Mouse (Mus musculus): Measurements from ENCODE around the gene Olfr1511. TPM values are rescaled to one million over a fixed set of nuclear protein-coding genes. Genes with fewer than 3 reads are reported as not detected.

The Olfr1511 gene
- not detected in 4 replicates for total RNA-seq (2023)

DNA sequence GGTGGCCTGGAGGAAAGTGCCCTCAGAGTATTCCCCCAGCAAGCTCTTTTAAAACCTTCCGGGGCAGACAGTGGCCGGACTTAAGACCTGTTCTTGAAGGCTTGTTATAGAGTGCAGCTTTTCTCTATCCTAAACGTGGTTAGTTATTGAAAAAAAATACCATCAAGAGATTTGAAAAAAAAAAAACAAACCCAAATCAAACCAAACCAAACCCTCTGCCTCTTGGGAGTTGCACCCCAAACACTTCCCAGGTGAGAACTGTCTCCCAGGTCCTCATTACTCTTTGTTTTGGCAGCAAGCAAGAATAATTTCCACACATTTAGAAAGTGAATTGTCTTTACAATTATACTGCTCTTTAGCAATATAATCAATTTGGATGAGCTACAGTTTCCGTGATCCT is at the start of gene Olfr1511:
TSS of gene Olfr1511 (minus strand) at position 101 of the 400 bp plus-strand sequence.

DNA sequence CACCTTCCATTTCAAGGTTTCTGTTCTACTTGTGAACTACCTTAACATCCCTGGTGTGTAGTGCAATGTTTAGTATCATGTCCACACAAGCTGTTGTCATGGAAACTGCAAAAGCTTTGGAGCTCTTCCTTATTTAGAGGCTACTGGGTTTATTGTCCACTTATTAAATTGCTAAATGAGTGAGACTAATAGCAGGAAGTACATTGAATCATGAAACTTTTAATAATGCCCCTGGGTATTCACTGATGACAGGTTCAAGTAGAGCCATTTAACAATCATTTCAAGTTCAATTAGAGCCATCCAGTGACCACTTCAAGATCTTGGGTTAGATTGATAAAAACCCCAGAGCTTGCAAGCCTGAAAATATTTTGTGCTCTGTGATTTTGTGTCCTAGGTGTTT is 45.5 kb upstream of the Olfr1511 start, which contains the start of gene Olfr1509:
TSS of gene Olfr1509 (plus strand) at position 301 of the 400 bp plus-strand sequence.

DNA sequence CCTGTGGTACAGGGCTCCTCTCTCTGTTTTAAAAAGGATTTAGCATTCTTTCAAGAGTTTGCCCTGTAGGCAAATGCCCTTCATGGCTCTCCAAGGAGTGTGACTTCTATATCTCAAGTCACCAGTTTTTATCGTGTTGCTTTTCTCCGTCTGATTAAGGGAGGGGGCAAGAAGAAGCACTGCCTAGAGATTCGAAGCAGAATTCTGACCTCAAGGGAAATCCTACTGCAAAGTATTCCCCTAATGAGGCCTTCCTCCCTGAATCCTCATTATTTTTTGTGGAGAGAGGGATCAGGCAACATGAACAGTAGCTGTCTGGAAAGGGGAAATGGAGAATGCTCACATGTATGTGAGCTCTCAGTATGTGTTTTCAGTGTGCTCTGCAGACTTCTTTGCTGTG is 17.1 kb upstream of the Olfr1511 start, which contains the start of gene Olfr1510:
TSS of gene Olfr1510 (minus strand) at position 101 of the 400 bp plus-strand sequence.

DNA sequence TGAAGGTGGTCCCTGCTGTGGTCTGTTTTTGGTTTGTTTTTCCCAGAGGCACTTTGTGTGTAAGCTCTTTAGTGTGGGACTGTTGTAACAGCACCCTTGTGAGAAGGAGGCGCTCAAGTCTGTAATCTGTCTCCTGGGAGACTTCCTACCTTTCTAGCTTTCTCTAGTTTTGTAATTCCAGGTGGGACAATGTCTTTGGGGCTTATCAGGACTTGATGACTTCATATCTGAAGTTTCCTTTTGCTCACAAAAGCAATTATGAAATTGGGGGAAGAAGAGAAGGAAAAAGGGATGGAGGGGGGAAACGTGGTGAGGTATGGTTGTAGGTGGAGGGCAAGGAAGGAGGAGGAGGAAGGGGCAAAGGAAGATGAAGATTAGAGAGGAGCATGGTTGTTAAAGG is 18.1 kb downstream of the Olfr1511 start, which contains the start of gene Olfr1512:
TSS of gene Olfr1512 (minus strand) at position 101 of the 400 bp plus-strand sequence.

DNA sequence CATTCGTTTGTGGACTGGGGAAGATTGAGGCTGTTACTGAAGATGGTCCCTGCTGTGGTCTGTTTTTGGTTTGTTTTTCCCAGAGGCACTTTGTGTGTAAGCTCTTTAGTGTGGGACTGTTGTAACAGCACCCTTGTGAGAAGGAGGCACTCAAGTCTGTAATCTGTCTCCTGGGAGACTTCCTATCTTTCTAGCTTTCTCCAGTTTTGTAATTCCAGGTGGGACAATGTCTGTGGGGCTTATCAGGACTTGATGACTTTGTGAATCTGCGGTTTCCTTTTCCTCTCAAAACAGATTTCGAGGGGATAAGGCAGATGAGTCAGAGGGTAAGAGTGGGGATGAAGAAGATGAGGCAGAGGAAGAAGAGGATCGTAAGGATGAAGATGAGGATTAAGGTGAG is 40.9 kb downstream of the Olfr1511 start, which contains the start of gene Olfr1513:
TSS of gene Olfr1513 (minus strand) at position 101 of the 400 bp plus-strand sequence.

Other genes with a start within 250 kb of the Olfr1511 start
- 66.0 to 72.9 TPM (median 70.2 TPM) in 4 replicates for gene Supt16, start 200.0 kb downstream of the Olfr1511 start, total RNA-seq (2023)
- 267 to 322 TPM (median 286 TPM) in 4 replicates for gene Chd8, start 139.6 kb downstream of the Olfr1511 start, total RNA-seq (2023)
- gene Tox4, start 118.2 kb downstream of the Olfr1511 start, total RNA-seq (2023) = 115 to 127 TPM (median 121 TPM) in 4 replicates
- gene Rab2b, start 117.8 kb downstream of the Olfr1511 start, total RNA-seq (2023) = 16.9 to 24.1 TPM (median 23.4 TPM) in 4 replicates
- 58.5 to 60.9 TPM (median 60.0 TPM) in 4 replicates for gene Mettl3, start 92.3 kb downstream of the Olfr1511 start, total RNA-seq (2023)
- 0.12 to 0.21 TPM (median 0.15 TPM) in 3 of 4 replicates, not detected in the other for gene Sall2, start 68.6 kb downstream of the Olfr1511 start, total RNA-seq (2023)
- not detected in 4 replicates for gene Olfr1513, start 41.0 kb downstream of the Olfr1511 start, total RNA-seq (2023)
- gene Olfr1512, start 18.2 kb downstream of the Olfr1511 start, total RNA-seq (2023) = not detected in 4 replicates
- gene Olfr1510, start 17.0 kb upstream of the Olfr1511 start, total RNA-seq (2023) = not detected in 4 replicates
- not detected in 4 replicates for gene Olfr1509, start 45.6 kb upstream of the Olfr1511 start, total RNA-seq (2023)
- not detected in 4 replicates for gene Olfr1508, start 70.1 kb upstream of the Olfr1511 start, total RNA-seq (2023)
- not detected in 4 replicates for gene Olfr1507, start 98.4 kb upstream of the Olfr1511 start, total RNA-seq (2023)

Data from B cell, adult 62 days (primary cell).